Comparison of ENCODE assay signal across 1 mouse cellular context in the genomic region with DNA sequence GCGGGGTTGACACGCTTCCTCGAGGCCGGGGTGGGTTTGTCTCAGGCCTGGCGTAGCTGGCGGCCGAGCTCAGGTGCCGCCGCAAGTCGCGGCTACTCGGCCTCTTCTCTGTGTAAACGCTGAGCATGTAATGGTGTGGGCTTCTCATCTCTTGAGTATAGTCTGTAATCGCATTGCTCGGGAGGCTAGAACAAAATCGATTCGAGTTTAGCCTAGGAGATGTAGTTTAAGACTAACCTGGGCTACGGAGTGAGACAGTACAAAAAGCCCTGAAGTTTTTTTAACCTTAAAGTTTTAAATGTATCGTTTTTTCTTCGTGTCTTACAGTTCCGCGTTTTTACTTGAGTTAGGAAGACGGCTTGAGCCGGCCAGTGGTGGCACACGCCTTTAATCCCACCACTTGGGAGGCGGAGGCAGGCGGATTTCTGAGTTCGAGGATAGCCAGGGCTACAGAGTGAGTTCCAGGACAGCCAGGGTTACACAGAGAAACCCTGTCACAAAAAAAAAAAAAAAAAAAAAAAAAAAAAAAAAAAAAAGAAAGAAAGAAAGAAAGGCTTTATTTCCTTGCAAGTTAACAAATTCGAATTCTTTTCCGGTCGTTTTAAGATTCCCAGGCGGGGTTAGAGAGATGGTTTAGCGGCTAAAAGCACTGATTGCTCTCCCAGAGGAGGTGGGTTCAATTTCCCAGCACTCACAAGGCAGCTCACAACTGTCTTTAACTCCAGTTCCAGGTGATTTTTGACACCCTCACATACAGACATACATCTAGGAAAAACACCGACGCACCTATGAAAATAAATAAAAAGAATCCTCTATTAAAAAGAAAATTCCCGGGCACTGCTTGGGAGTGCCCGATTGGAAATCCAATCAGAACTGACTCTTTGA.
TF ChIP-seq lines count a peak whose summit lies in the region.

No protein-coding gene starts in this region.

TF ChIP-seq in ES-E14, 5 proteins besides CTCF, POLR2A, EP300 and RAD21:
- TF ChIP-seq CHD2 (IDR thresholded peaks at IDR 0.05; ENCODE audit: low read depth, low read length) (no peak), ZC3H11A (IDR thresholded peaks at IDR 0.05; ENCODE audit: borderline replicate concordance, low read depth, low read length) (no peak), MAFK (IDR thresholded peaks at IDR 0.05; ENCODE audit: insufficient read depth, low read depth, low read length) (no peak), ZNF384 (IDR thresholded peaks at IDR 0.05; ENCODE audit: low read depth, low read length) (no peak), HCFC1 (IDR thresholded peaks at IDR 0.05; ENCODE audit: borderline replicate concordance, insufficient read depth, low read length) (no peak)
TF ChIP-seq in ES-E14: peak in this region for 0.
